Mouse (Mus musculus) midbrain, embryonic 10.5 days (tissue): ENCODE measurements around the gene Mctp1. TPM values are rescaled to one million over a fixed set of nuclear protein-coding genes. Genes with fewer than 3 reads are reported as not detected.
A peak's percentile ranks its signal among the peaks of the same experiment; 100 is the strongest.

Experiments used
- DNase-seq: peaks from one replicate; pipeline ENCODE4 v3.0.0-alpha.2; 2017; ENCODE audit warnings: low spot score
- H3K27ac ChIP-seq: fragments of 300-500 bp; sonication (generic); replicated peaks from 2 replicates; pipeline ENCODE4 v1.5.1; 2016; ENCODE audit warnings: mild to moderate bottlenecking
- H3K27me3 ChIP-seq: fragments of 300-500 bp; sonication (generic); 2 replicates; pipeline ENCODE4 v1.6.1; 2016; ENCODE audit warnings: low read depth, mild to moderate bottlenecking; ENCODE audit not compliant: poor library complexity, severe bottlenecking
- H3K36me3 ChIP-seq: fragments of 300-500 bp; sonication (generic); 2 replicates; pipeline ENCODE4 v1.6.1; 2016; ENCODE audit warnings: mild to moderate bottlenecking, moderate library complexity
- H3K4me1 ChIP-seq: fragments of 300-500 bp; sonication (generic); 2 replicates; pipeline ENCODE4 v1.6.1; 2016
- H3K4me3 ChIP-seq: fragments of 300-500 bp; sonication (generic); 2 replicates; pipeline ENCODE4 v1.5.1; 2016; ENCODE audit warnings: mild to moderate bottlenecking, moderate library complexity
- H3K9me3 ChIP-seq: fragments of 300-500 bp; sonication (generic); replicated peaks from 2 replicates; pipeline ENCODE4 v1.6.1; 2016; ENCODE audit warnings: mild to moderate bottlenecking
- WGBS: fragments of 180-500 bp; shearing (Covaris S2); methylation state at CpG from one replicate; pipeline ENCODE4 v1.1.7; 2016; 5-methylcytosine and 5-hydroxymethylcytosine counted together
- polyA plus RNA-seq: library from polyadenylated mRNA; unstranded; fragments of >200 nt; fragmentation: Nextera tagmentation; extraction: Ambion mirVana; gene quantifications from 2 replicates; pipeline ENCODE4 v1.2.1, GENCODE M21; 2016

The Mctp1 gene
- polyA plus RNA-seq, 1 experiment from 2014 or later, result 4.7 TPM

DNA sequence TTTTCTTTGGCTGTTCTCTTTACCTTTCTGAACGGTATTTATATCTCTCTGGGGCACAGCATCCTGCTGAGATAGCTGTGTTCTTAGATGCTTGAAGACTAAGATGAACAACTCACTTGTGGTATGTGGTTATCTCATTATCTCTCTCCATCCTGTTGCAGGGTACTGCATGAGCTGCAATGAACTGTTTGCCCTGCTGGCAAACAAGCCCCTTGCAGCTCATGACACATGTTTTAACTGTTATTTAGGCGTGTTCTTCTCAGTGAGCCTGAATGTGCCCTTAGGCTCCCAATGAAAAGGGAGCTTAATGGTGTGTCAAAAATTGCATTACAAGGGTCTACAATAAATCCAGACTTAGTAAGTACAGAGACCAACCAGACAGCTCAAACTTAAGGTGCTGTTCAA lies 473.7 kb downstream of the Mctp1 start:
- WGBS, result 58% methylated on average over 2 of the region's 2 CpGs
- Histone ChIP-seq H3K36me3 (no peaks in the 10 kb centered on the region), H3K4me3 (no peak overlapping the region), H3K4me1 (0 out of 2 replicates have a peak, but pooled peaks cover 9% of the 10 kb centered on the region), H3K27ac (no peak overlapping the region), H3K27me3 (no peaks in the 10 kb centered on the region), H3K9me3 (no peaks in the 10 kb centered on the region)
- DNase-seq, result no peak

DNA sequence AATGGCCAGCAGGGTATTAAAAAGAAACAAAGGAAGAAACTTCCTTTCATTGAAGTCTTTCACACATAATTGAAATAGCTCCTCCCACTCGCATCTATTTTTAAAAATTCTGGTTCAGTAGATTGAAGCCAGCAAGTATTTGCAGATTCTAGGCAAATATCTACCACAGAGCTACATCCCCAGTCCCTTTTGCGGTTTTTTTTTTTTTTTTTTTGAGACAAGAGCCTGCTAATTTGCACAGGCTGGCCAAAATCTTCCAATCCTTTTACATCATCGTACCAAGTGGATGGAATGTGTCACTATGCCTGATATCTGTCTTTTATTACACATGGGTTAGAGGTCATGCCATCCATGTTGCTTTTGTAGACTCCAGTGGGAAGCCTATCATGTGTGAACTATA lies 486.0 kb downstream of the Mctp1 start:
- peaks cover 6% of the 10 kb centered on the region; the same call in 1 of the 2 replicates for H3K4me1 ChIP-seq
- H3K4me3 ChIP-seq, result no peak overlapping the region
- no peaks in the 10 kb centered on the region for H3K9me3 ChIP-seq
- no peaks in the 10 kb centered on the region for H3K36me3 ChIP-seq
- H3K27ac ChIP-seq, result no peak overlapping the region
- DNase-seq, result no peak
- no peaks in the 10 kb centered on the region for H3K27me3 ChIP-seq
- WGBS, result 84% methylated on average over 3 of the region's 3 CpGs

DNA sequence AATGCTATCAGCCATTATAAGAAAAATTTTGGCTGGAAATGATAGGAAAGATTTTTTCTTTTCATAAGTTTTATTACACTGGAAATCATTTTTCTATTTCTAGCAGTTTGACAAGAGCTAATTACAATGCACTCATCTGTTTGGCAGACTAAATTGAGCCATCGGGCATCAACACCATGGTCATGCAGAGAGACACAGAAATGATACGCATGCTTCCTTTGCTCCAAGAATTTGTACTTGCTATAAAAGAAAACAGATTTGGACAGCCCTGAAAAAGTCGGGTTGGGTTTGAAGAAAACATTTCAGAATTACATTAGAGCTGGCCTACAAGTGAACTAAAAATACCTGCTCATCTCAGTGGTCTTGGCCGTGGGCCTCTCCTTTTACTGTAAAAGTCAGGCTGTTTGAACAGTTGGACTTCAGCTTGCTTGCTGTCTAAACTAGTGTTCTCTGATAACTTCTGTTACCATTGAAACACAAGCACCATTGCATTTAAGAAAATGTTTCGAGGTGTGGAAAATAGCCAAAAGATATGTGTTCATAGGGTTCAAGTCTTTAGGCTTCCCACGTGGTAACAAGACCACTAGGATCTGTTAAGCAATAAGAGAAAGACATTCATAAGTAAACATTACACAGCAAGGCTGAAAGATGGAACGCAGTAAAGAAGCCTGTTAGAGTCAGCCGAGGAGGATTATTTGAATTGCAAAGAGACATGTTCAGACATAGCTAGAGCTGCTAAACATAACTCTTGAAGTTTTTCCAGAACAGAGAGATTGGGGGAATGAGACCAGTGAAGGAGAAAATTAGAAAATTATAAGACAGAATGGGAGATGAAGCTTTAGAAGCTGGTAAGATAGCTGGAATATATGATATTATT lies 493.8 kb downstream of the Mctp1 start:
- H3K9me3 ChIP-seq, result no peaks in the 10 kb centered on the region
- DNase-seq, result no peak
- H3K36me3 ChIP-seq, result no peaks in the 10 kb centered on the region
- H3K27me3 ChIP-seq, result no peaks in the 10 kb centered on the region
- H3K27ac ChIP-seq, result no peak overlapping the region
- H3K4me1 ChIP-seq, result peaks cover 6% of the 10 kb centered on the region; the same call in 1 of the 2 replicates
- WGBS, result 88% methylated on average over 8 of the region's 8 CpGs
- no peak overlapping the region for H3K4me3 ChIP-seq

DNA sequence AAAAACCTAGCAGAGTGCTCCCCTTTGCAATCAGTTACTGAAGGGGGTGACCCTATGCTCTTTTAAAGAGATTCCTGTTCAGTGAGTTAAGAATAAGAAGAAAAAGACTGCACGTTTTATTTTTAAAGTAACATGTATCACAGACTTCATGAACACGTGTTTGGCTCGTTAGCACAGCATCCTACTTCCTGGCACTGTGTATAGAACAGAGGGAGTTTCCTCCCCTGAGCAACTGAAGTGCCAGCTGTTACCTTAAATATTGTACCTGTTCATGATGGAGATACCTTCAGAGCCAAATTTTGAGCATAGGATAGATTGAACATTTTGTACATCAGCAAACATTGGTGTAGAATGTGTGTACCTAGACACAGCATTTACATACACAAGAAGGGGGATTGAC lies 494.7 kb downstream of the Mctp1 start:
- Histone ChIP-seq H3K9me3 (no peaks in the 10 kb centered on the region), H3K4me1 (peaks cover 6% of the 10 kb centered on the region; the same call in 1 of the 2 replicates), H3K4me3 (no peak overlapping the region), H3K27me3 (no peaks in the 10 kb centered on the region), H3K27ac (no peak overlapping the region), H3K36me3 (no peaks in the 10 kb centered on the region)
- WGBS, result 73% methylated on average over 3 of the region's 3 CpGs
- DNase-seq, result no peak

DNA sequence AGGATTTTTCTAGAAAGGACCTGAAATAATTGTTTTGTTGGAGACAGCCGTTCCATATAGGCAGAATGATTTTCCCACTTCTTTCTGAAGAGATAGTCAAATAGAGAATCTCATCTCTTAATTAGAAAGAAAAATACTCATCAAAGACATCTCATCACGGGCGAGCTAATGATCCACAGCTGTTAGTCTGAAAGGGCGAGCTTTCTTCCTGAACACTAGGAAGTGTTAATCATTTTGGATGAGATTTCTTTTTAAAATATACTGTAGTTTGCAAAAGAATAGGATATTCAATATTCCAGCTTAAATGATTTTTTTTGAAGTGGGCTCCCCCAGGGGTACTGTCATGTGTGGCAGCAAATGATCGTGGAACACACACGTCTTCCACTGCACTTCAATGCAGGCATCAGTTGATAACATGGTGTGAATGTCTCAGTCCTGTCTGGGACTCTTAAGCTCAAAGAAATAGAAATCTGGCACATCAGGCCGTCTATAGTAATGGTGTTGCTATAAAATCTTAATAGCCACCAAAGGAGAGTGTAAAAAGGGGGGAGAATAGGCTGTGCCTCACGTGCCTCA lies 500.3 kb downstream of the Mctp1 start:
- H3K4me3 ChIP-seq, result no peak overlapping the region
- H3K27ac ChIP-seq, result no peak overlapping the region
- H3K9me3 ChIP-seq, result no peaks in the 10 kb centered on the region
- no peaks in the 10 kb centered on the region for H3K36me3 ChIP-seq
- H3K4me1 ChIP-seq, result no peaks in the 10 kb centered on the region
- WGBS, result 80% methylated on average over 8 of the region's 8 CpGs
- no peaks in the 10 kb centered on the region for H3K27me3 ChIP-seq
- DNase-seq, result no peak

DNA sequence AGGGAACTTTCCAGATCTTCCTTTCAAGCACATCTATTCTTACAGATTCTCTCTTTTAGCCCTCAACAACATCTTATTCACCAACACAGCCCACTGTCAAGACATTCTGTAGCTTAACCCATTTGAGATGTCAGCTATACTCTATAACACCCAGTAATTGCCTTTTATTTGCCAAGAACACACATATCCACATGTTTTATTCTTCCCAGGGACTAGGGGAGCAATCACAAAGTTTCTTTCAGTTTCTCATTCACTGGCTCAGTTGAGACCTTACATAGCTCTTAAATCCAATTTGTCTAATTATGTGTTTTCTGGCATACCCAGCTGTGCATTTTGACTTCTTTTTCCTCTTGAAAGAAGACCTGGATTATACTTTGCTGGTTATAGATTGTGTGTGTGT lies 508.7 kb downstream of the Mctp1 start:
- DNase-seq, result no peak
- Histone ChIP-seq H3K36me3 (no peaks in the 10 kb centered on the region), H3K27me3 (no peaks in the 10 kb centered on the region), H3K27ac (no peak overlapping the region), H3K4me1 (no peaks in the 10 kb centered on the region), H3K9me3 (no peaks in the 10 kb centered on the region), H3K4me3 (no peak overlapping the region)

DNA sequence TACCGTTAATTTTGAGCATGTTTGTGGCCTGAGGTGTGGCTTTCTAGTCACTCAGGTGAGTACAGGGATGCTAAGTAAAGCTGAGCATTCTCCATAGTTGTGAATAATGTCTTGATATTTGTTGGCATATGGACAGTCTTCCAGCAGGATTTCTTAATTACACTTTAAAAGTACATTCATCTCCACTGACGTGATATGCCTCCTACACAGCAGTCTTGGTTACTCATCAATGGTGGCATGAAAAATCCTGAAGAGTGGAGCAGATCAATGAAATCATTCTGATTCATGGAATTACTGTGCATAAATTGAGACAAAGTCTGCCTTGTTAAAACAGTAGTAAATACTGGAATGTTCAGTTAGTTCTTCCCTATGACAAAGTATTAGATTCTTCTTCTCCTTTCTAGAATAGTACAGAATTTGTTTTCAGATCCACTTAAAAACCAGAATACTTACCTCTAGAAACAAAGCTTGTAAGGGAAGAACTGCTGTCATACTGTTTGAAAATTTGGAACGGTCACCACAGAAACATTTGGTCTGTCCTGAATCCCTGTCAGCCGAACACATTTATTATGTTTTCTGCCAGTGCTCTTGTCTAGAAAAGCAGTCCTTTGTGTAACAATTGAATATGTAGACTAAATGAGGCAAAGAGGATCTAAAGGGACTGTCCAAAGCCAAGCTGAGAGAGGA lies 511.6 kb downstream of the Mctp1 start:
- no peaks in the 10 kb centered on the region for H3K36me3 ChIP-seq
- H3K27ac ChIP-seq, result no peak overlapping the region
- no peaks in the 10 kb centered on the region for H3K27me3 ChIP-seq
- H3K4me3 ChIP-seq, result no peak overlapping the region
- H3K9me3 ChIP-seq, result no peaks in the 10 kb centered on the region
- no peaks in the 10 kb centered on the region for H3K4me1 ChIP-seq
- DNase-seq, result no peak
- 87% methylated on average over 4 of the region's 4 CpGs for WGBS

DNA sequence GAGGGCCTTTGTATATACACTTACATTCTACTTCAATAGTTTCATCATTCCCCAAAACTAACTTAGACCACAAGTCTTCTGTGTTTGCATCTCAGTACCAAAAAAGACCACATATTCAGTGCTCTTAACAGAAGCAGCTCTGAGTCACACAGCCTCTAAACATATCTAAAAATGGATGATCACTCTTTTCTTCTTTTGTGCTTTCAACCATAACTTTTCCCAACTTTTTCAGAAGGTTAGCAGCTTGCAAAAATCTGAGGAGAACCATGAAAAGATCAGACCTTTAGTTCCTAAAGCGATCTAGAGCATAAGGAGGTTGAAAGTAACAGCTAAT lies 512.1 kb downstream of the Mctp1 start:
- H3K36me3 ChIP-seq, result no peaks in the 10 kb centered on the region
- no peaks in the 10 kb centered on the region for H3K27me3 ChIP-seq
- WGBS, result 81% methylated on average over 1 of the region's 1 CpGs
- no peak overlapping the region for H3K4me3 ChIP-seq
- no peaks in the 10 kb centered on the region for H3K4me1 ChIP-seq
- no peaks in the 10 kb centered on the region for H3K9me3 ChIP-seq
- no peak for DNase-seq
- H3K27ac ChIP-seq, result no peak overlapping the region

DNA sequence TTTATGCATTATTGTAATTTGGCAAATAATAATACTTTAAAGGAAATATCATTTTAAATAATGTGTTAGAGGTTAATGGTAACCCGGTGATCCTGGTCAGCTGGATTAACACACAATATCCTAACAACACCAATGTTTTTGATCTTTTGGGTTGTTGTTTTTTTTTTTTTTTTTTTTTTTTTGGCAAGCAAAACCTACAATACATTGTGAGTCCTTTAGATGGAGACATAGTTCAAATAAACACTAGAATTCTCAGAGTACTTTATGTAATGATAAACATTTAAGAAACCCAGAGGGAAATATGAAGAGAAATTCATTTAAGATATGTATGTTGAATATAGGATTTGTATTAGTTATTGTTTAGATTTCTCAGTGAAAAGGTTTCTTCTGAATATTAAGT lies 534.0 kb downstream of the Mctp1 start:
- no peaks in the 10 kb centered on the region for H3K27me3 ChIP-seq
- no peak for DNase-seq
- no peak overlapping the region for H3K27ac ChIP-seq
- H3K36me3 ChIP-seq, result no peaks in the 10 kb centered on the region
- H3K4me3 ChIP-seq, result no peak overlapping the region
- no peaks in the 10 kb centered on the region for H3K4me1 ChIP-seq
- WGBS, result 88% methylated on average over 1 of the region's 1 CpGs
- no peaks in the 10 kb centered on the region for H3K9me3 ChIP-seq

DNA sequence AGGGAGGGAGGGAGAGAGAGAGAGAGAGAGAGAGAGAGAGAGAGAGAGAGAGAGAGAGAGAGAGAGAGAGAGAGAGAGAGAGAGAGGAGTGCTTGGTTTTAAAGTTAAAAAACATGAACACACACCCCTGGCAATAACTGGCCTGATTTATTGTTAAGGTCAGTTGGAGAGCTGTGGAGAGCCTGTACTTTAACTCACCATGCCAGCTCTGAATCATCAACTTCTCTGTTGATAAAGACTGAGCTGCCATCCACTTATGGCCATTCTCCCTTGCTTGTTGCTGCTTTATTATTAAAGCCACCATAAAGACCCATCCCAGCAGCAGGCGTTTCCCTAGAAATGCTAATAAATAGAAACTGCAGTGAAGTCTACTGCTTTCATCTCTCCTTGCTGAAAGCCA lies 542.5 kb downstream of the Mctp1 start:
- Histone ChIP-seq H3K27ac (no peak overlapping the region), H3K4me1 (no peaks in the 10 kb centered on the region), H3K36me3 (no peaks in the 10 kb centered on the region), H3K27me3 (no peaks in the 10 kb centered on the region), H3K4me3 (no peak overlapping the region), H3K9me3 (no peaks in the 10 kb centered on the region)
- DNase-seq, result no peak
- 80% methylated on average over 1 of the region's 1 CpGs for WGBS

DNA sequence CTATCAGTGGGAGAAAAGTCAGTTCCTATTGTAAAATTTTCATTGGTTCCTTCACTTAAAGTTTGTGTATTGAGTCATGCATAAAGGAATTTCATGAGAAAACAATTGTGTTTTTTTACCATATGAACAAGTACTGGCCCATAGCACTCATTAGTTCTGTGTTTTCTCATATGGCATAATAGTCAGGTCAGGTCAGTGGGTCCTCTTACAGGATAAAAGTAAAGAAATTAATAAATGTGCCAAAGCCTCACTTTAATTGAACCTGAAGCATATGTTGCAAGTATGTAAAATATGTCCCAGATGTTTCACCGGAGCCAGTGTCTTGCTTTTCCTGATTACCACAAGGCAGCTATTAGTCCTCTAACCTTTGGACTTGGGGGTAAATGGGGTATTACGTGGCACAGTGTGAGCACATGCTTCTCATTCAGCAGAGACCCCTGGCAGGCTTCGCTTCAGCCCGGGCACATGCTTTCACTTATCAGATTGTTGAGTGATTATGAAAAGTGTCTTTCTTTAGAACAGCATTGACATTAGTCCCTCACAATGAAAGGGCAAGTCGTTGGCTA lies 543.6 kb downstream of the Mctp1 start:
- Histone ChIP-seq H3K9me3 (no peaks in the 10 kb centered on the region), H3K27ac (no peak overlapping the region), H3K4me1 (no peaks in the 10 kb centered on the region), H3K36me3 (no peaks in the 10 kb centered on the region), H3K27me3 (no peaks in the 10 kb centered on the region), H3K4me3 (no peak overlapping the region)
- 78% methylated on average over 5 of the region's 5 CpGs for WGBS
- peak; percentile 14 for DNase-seq

DNA sequence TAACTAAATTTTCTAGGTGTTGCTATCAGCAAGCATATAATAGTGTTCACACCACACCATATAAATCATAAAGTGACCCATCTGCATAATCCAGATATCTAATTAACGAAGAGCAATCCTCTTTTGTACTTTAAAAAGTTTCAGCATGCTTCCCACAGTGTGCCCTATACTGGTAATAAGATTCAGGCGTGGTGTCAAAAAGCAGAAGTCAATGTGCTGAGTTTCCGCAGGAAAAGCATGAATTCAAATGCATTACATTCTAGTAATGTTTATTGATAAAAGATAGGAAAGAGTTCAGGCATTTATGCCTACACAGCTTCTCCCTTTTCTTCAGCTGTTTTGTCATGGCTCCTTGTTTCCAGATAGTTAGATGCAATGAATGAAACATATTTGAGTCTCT lies 544.8 kb downstream of the Mctp1 start:
- Histone ChIP-seq H3K9me3 (no peaks in the 10 kb centered on the region), H3K4me3 (no peak overlapping the region), H3K36me3 (no peaks in the 10 kb centered on the region), H3K4me1 (no peaks in the 10 kb centered on the region), H3K27ac (no peak overlapping the region), H3K27me3 (no peaks in the 10 kb centered on the region)
- 83% methylated on average over 3 of the region's 3 CpGs for WGBS
- no peak for DNase-seq

DNA sequence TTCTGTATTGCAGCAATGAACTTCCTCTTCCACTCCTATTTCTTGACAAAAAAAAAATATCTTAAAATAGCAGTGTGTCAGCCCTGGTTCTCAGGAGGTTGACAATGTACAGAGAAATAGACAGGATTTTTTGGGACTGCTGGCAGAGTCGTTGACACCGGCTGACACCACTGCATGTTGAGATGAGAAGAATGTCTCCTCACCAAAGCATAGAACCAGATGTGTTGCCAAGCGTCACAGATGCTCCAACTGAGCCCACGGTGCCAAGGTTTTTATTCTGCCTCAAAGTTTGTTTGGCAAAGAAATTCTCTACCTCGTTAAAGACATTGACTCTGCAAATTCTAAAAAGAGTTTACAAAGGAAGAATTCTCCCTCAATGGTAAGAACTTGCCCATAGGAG lies 548.6 kb downstream of the Mctp1 start:
- WGBS, result 75% methylated on average over 5 of the region's 5 CpGs
- Histone ChIP-seq H3K9me3 (no peaks in the 10 kb centered on the region), H3K4me1 (no peaks in the 10 kb centered on the region)

More for the DNA sequence above, 548.6 kb downstream of the Mctp1 start:
- Histone ChIP-seq H3K36me3 (no peaks in the 10 kb centered on the region), H3K27ac (no peak overlapping the region), H3K27me3 (no peaks in the 10 kb centered on the region), H3K4me3 (no peak overlapping the region)
- no peak for DNase-seq
